Mouse (Mus musculus) bone marrow, adult 2 months (tissue): ENCODE data around the gene Gpat3.

Experiments
- CTCF ChIP-seq: fragments of 200-500 bp; IDR thresholded peaks from 2 replicates; pipeline ENCODE4 v1.5.1; 2011; ENCODE audit warnings: low read length, control low read depth; ENCODE audit not compliant: control insufficient read depth, insufficient read depth
- POLR2A ChIP-seq: fragments of 200-500 bp; IDR thresholded peaks from 2 replicates; pipeline ENCODE4 v1.6.1; 2011; ENCODE audit warnings: low read depth, mild to moderate bottlenecking, control low read depth, low read length, borderline replicate concordance; ENCODE audit not compliant: control insufficient read depth

GRCm38 (mm10) chr5:100860417-100861053 lies 15.0 kb downstream of the Gpat3 start:
- TF ChIP-seq CTCF (no peak), POLR2A (no peak)
